13 mouse cellular contexts compared by ENCODE assay signal in the genomic region with DNA sequence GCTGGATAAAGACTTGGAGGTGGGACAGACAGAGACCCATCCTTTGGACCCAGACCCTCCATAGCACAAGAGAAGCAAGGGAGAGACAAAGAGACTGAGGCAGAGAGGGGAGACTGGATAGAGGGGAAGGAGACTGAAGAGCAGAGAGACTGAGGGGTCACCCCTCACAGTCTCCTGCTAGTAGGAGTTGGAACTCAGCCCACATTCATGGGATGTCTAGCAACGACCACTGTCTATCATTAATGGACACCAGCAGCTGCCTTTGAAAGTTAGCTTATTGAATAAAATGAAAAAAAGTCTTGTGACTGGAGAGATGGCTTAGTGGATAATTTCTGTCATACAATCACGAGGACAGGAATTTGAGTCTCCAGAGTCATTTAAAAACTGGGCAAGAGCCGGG. TPM values are rescaled to one million over a fixed set of nuclear protein-coding genes. Genes with fewer than 3 reads are reported as not detected.
DNase-seq lines count a peak whose midpoint lies in the region; ATAC-seq and TF ChIP-seq lines count a peak whose summit lies in the region.
"Had no signal": no experiment of that assay in that cellular context is flagged by ENCODE, and none has a peak within 500 bp of the region (broad histone marks: within the 10 kb centered on the region; RNA-seq: fewer than 3 reads in every experiment).

No protein-coding gene starts in this region.

- WGBS in intestine, embryonic 14.5 days = 58% methylated on average over 3 of the region's 3 CpGs
- WGBS in intestine, postnatal 0 days = 75% methylated on average over 3 of the region's 3 CpGs
- WGBS in spleen, adult 2 months = 60% methylated on average over 3 of the region's 3 CpGs
- WGBS in hindbrain, postnatal 0 days = 46% methylated on average over 3 of the region's 3 CpGs
- 59% methylated on average over 3 of the region's 3 CpGs for WGBS in stomach, embryonic 16.5 days

- H3K27me3 ChIP-seq in intestine, embryonic 14.5 days (replicated peaks; ENCODE audit: control insufficient read depth, insufficient read depth, low read length) = no peaks in the 10 kb centered on the region
- no peaks in the 10 kb centered on the region for H3K27me3 ChIP-seq in intestine, postnatal 0 days (replicated peaks; ENCODE audit: control insufficient read depth, insufficient read depth, low read length)
- H3K27me3 ChIP-seq in spleen, adult 2 months (ENCODE audit: control insufficient read depth, insufficient read depth, low read length) = no peaks in the 10 kb centered on the region
- H3K27me3 ChIP-seq in hindbrain, postnatal 0 days (ENCODE audit: insufficient read depth, low read length) = no peaks in the 10 kb centered on the region
- H3K27me3 ChIP-seq in stomach, embryonic 16.5 days (ENCODE audit: control insufficient read depth, insufficient read depth, low read length) = no peaks in the 10 kb centered on the region
- H3K27me3 ChIP-seq: midbrain, embryonic 13.5 days had no signal

- no peak for ATAC-seq in intestine, embryonic 14.5 days (replicated peaks; ENCODE audit: low FRiP score, low TSS enrichment, low read depth)
- no peak for ATAC-seq in intestine, postnatal 0 days
- no peak for ATAC-seq in hindbrain, postnatal 0 days
- ATAC-seq in stomach, embryonic 16.5 days (ENCODE audit: insufficient read depth, low FRiP score) = no peak
- ATAC-seq: forebrain, embryonic 14.5 days; midbrain, embryonic 13.5 days had no signal

- H3K4me3 ChIP-seq in intestine, embryonic 14.5 days (ENCODE audit: low read depth, low read length) = no peak overlapping the region
- no peak overlapping the region for H3K4me3 ChIP-seq in intestine, postnatal 0 days (ENCODE audit: low read depth, low read length)
- no peak overlapping the region for H3K4me3 ChIP-seq in spleen, adult 2 months (ENCODE audit: extremely low read depth, insufficient read depth, insufficient read length)
- H3K4me3 ChIP-seq in hindbrain, postnatal 0 days (ENCODE audit: low read length) = no peak overlapping the region
- H3K4me3 ChIP-seq in stomach, embryonic 16.5 days (replicated peaks; ENCODE audit: low read length) = no peak overlapping the region
- H3K4me3 ChIP-seq: midbrain, embryonic 13.5 days had no signal

- DNase-seq in intestine, embryonic 14.5 days (ENCODE audit: low spot score) = no peak
- no peak for DNase-seq in spleen, adult 2 months (ENCODE audit: low read depth in 1 of 2, low spot score in 2 of 2)
- no peak for DNase-seq in spleen, adult 18-20 months
- no peak for DNase-seq in hindbrain, postnatal 0 days (ENCODE audit: low spot score)
- no peak for DNase-seq in frontal cortex, postnatal 36 days (ENCODE audit: low spot score in 2 of 2)
- DNase-seq in left cerebral cortex, adult 9 months (ENCODE audit: low spot score in 2 of 2) = no peak
- DNase-seq: adrenal gland, postnatal 25 days; cerebellum, postnatal 10 days; kidney, adult 11 months had no signal

- H3K36me3 ChIP-seq in intestine, embryonic 14.5 days (ENCODE audit: control insufficient read depth, insufficient read depth, low read length) = peaks cover 5% of the 10 kb centered on the region
- peaks cover 7% of the 10 kb centered on the region; the same call in 1 of the 2 replicates for H3K36me3 ChIP-seq in intestine, postnatal 0 days (ENCODE audit: control insufficient read depth, insufficient read depth)
- peaks cover 4% of the 10 kb centered on the region for H3K36me3 ChIP-seq in spleen, adult 2 months (ENCODE audit: control insufficient read depth, insufficient read depth, low read length)
- H3K36me3 ChIP-seq in hindbrain, postnatal 0 days (ENCODE audit: insufficient read depth, low read length) = peaks cover 4% of the 10 kb centered on the region
- H3K36me3 ChIP-seq in stomach, embryonic 16.5 days (ENCODE audit: control insufficient read depth, insufficient read depth, low read length) = no peaks in the 10 kb centered on the region

- no peak overlapping the region for H3K9ac ChIP-seq in intestine, embryonic 14.5 days (ENCODE audit: low read length)
- no peak overlapping the region for H3K9ac ChIP-seq in intestine, postnatal 0 days (ENCODE audit: low read depth, low read length)
- H3K9ac ChIP-seq in hindbrain, postnatal 0 days (replicated peaks; ENCODE audit: low read length) = no peak overlapping the region
- H3K9ac ChIP-seq in stomach, embryonic 16.5 days (ENCODE audit: low read length) = peak overlapping the region; percentile 50; the same call in 1 of the 2 replicates
- H3K9ac ChIP-seq: midbrain, embryonic 13.5 days had no signal

- H3K27ac ChIP-seq in intestine, embryonic 14.5 days (ENCODE audit: low read depth) = peak overlapping the region; percentile 60
- no peak overlapping the region for H3K27ac ChIP-seq in intestine, postnatal 0 days (ENCODE audit: low read depth, low read length)
- peak overlapping the region; percentile 86 for H3K27ac ChIP-seq in spleen, adult 2 months (ENCODE audit: insufficient read depth, low read length)
- H3K27ac ChIP-seq in hindbrain, postnatal 0 days = 0 out of 2 replicates have a peak overlapping the region, but pooled peaks have one; percentile 15
- H3K27ac ChIP-seq in stomach, embryonic 16.5 days (ENCODE audit: low read length) = no peak overlapping the region
- H3K27ac ChIP-seq: midbrain, embryonic 13.5 days had no signal

- H3K4me2 ChIP-seq in intestine, embryonic 14.5 days (ENCODE audit: low read length) = no peak overlapping the region
- no peak overlapping the region for H3K4me2 ChIP-seq in intestine, postnatal 0 days (replicated peaks; ENCODE audit: low read depth)
- H3K4me2 ChIP-seq in hindbrain, postnatal 0 days (ENCODE audit: low read depth, low read length) = no peak overlapping the region
- H3K4me2 ChIP-seq in stomach, embryonic 16.5 days (ENCODE audit: low read depth, low read length) = no peak overlapping the region
- H3K4me2 ChIP-seq: midbrain, embryonic 13.5 days had no signal

- H3K9me3 ChIP-seq in intestine, embryonic 14.5 days (ENCODE audit: control insufficient read depth, low read length) = no peaks in the 10 kb centered on the region
- H3K9me3 ChIP-seq in intestine, postnatal 0 days (ENCODE audit: control insufficient read depth) = no peaks in the 10 kb centered on the region
- no peaks in the 10 kb centered on the region for H3K9me3 ChIP-seq in hindbrain, postnatal 0 days (ENCODE audit: low read length)
- H3K9me3 ChIP-seq in stomach, embryonic 16.5 days (replicated peaks; ENCODE audit: control insufficient read depth, low read length) = no peaks in the 10 kb centered on the region
- H3K9me3 ChIP-seq: midbrain, embryonic 13.5 days had no signal

- peaks cover 15% of the 10 kb centered on the region for H3K4me1 ChIP-seq in intestine, embryonic 14.5 days (replicated peaks; ENCODE audit: control insufficient read depth, insufficient read depth, low read length)
- H3K4me1 ChIP-seq in intestine, postnatal 0 days (replicated peaks; ENCODE audit: control insufficient read depth, insufficient read depth, low read length) = no peaks in the 10 kb centered on the region
- peaks cover 33% of the 10 kb centered on the region for H3K4me1 ChIP-seq in spleen, adult 2 months (ENCODE audit: control insufficient read depth, insufficient read depth, insufficient read length)
- no peaks in the 10 kb centered on the region for H3K4me1 ChIP-seq in hindbrain, postnatal 0 days (ENCODE audit: insufficient read depth, low read length)
- peaks cover 10% of the 10 kb centered on the region for H3K4me1 ChIP-seq in stomach, embryonic 16.5 days (ENCODE audit: control insufficient read depth, insufficient read depth, low read length)
- H3K4me1 ChIP-seq: midbrain, embryonic 13.5 days had no signal

- TF ChIP-seq POLR2A in spleen, adult 2 months (IDR thresholded peaks at IDR 0.05; ENCODE audit: low read depth, low read length) = no peak

- no peak for TF ChIP-seq CTCF in intestine, postnatal 0 days (IDR thresholded peaks at IDR 0.05; ENCODE audit: low read depth)
- TF ChIP-seq CTCF in spleen, adult 2 months (IDR thresholded peaks at IDR 0.05; ENCODE audit: extremely low read depth, insufficient read depth, insufficient read length, insufficient replicate concordance) = no peak
- no peak for TF ChIP-seq CTCF in hindbrain, postnatal 0 days (IDR thresholded peaks at IDR 0.05; ENCODE audit: low read depth)

RNA-seq across cellular contexts. Expression of gene Stoml1, which starts 14.1 kb away (rescaled TPM):
- 21.3 and 22.9 TPM in 2 replicates for polyA plus RNA-seq in intestine, embryonic 14.5 days (2014; fragmentation: Nextera tagmentation; extraction: Ambion mirVana)
- polyA plus RNA-seq in intestine, postnatal 0 days (2015; fragmentation: Nextera tagmentation; extraction: Ambion mirVana) = 15.0 and 15.9 TPM in 2 replicates
- 55.5 and 63.5 TPM in 2 replicates for polyA plus RNA-seq in spleen, adult 2 months (2012; rRNA removed)
- total RNA-seq in hindbrain, postnatal 0 days (2014; rRNA removed) = 145 and 157 TPM in 2 replicates
- polyA plus RNA-seq in hindbrain, postnatal 0 days (2015; fragmentation: Nextera tagmentation; extraction: Ambion mirVana) = 136 and 141 TPM in 2 replicates
- 23.7 and 26.0 TPM in 2 replicates for polyA plus RNA-seq in stomach, embryonic 16.5 days (2015; fragmentation: Nextera tagmentation; extraction: Ambion mirVana)

RNA-seq across cellular contexts. Expression of gene Pml, which starts 17.5 kb away (rescaled TPM):
- 16.9 and 17.7 TPM in 2 replicates for polyA plus RNA-seq in intestine, embryonic 14.5 days (2014; fragmentation: Nextera tagmentation; extraction: Ambion mirVana)
- polyA plus RNA-seq in intestine, postnatal 0 days (2015; fragmentation: Nextera tagmentation; extraction: Ambion mirVana) = 5.3 and 7.1 TPM in 2 replicates
- 91.6 and 121 TPM in 2 replicates for polyA plus RNA-seq in spleen, adult 2 months (2012; rRNA removed)
- 11.4 and 17.0 TPM in 2 replicates for total RNA-seq in hindbrain, postnatal 0 days (2014; rRNA removed)
- polyA plus RNA-seq in hindbrain, postnatal 0 days (2015; fragmentation: Nextera tagmentation; extraction: Ambion mirVana) = 3.2 and 4.8 TPM in 2 replicates
- 17.9 and 19.0 TPM in 2 replicates for polyA plus RNA-seq in stomach, embryonic 16.5 days (2015; fragmentation: Nextera tagmentation; extraction: Ambion mirVana)

RNA-seq across cellular contexts. Expression of gene Loxl1, which starts 45.9 kb away (rescaled TPM):
- polyA plus RNA-seq in intestine, embryonic 14.5 days (2014; fragmentation: Nextera tagmentation; extraction: Ambion mirVana) = 27.2 and 31.8 TPM in 2 replicates
- 21.6 and 23.8 TPM in 2 replicates for polyA plus RNA-seq in intestine, postnatal 0 days (2015; fragmentation: Nextera tagmentation; extraction: Ambion mirVana)
- polyA plus RNA-seq in spleen, adult 2 months (2012; rRNA removed) = 26.6 and 29.5 TPM in 2 replicates
- total RNA-seq in hindbrain, postnatal 0 days (2014; rRNA removed) = 11.9 and 13.8 TPM in 2 replicates
- polyA plus RNA-seq in hindbrain, postnatal 0 days (2015; fragmentation: Nextera tagmentation; extraction: Ambion mirVana) = 9.1 and 9.7 TPM in 2 replicates
- 31.0 and 33.4 TPM in 2 replicates for polyA plus RNA-seq in stomach, embryonic 16.5 days (2015; fragmentation: Nextera tagmentation; extraction: Ambion mirVana)

Comparison
In these comparisons a context has a peak if more than half of its experiments do, and no peak if none do; other contexts are left out.
1. H3K27ac ChIP-seq: peak in intestine, embryonic 14.5 days (single experiment), spleen, adult 2 months (single experiment) and hindbrain, postnatal 0 days (single experiment); none in intestine, postnatal 0 days (single experiment) and stomach, embryonic 16.5 days (single experiment).